Mouse (Mus musculus) heart, embryonic 13.5 days (tissue): ENCODE data around the gene Hira. TPM values are rescaled to one million over a fixed set of nuclear protein-coding genes. Genes with fewer than 3 reads are reported as not detected.

ENCODE experiments used
- polyA plus RNA-seq: library from polyadenylated mRNA; unstranded; fragments of >200 nt; fragmentation: Nextera tagmentation; extraction: Ambion mirVana; gene quantifications from 2 replicates; pipeline ENCODE4 v1.2.1, GENCODE M21; 2015

Gene Hira
- polyA plus RNA-seq, 1 experiment from 2014 or later: 11.0 TPM

Other genes starting within 250 kb of the Hira start
- 8.8 TPM in 2 replicates for gene Sept5, start 247.1 kb upstream of the Hira start, polyA plus RNA-seq
- gene Cldn5, start 100.2 kb upstream of the Hira start, polyA plus RNA-seq: 17.2 and 18.0 TPM in 2 replicates
- 64.8 and 68.0 TPM in 2 replicates for gene Ufd1, start 65.3 kb upstream of the Hira start, polyA plus RNA-seq
- 34.4 and 36.1 TPM in 2 replicates for gene Cdc45, start 65.0 kb upstream of the Hira start, polyA plus RNA-seq
- 33.3 and 43.3 TPM in 2 replicates for gene 2510002D24Rik, start 40.5 kb upstream of the Hira start, polyA plus RNA-seq
- gene Gm28539, start 40.5 kb upstream of the Hira start, polyA plus RNA-seq: not detected in 2 replicates
- gene Mrpl40, start 175 bp upstream of the Hira start, polyA plus RNA-seq: 90.3 and 103 TPM in 2 replicates